ENCODE assay signal across 27 mouse cellular contexts in the genomic region with DNA sequence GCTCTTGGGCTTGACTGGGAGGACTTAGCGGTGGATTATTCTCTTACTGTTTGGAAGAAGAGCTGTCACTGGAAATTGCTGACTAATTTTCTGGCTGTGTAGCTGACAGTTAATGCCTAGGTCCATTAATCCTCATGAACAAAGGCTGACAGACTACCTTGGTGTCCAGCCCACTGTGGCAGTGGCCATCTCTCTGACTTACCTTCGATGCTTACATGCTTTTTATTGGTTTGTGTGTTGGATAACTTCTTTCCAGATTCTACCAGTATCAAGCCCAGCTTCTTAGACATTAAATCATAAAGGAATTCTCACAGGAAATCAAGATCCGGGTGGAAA.
DNase-seq lines count a peak whose midpoint lies in the region; ATAC-seq lines count a peak whose summit lies in the region.
"Had no signal": no experiment of that assay in that cellular context is flagged by ENCODE, and none has a peak within 500 bp of the region (broad histone marks: within the 10 kb centered on the region; RNA-seq: fewer than 3 reads in every experiment).

No protein-coding gene starts in this region.

- WGBS in hindbrain, embryonic 12.5 days = 55% methylated on average over 3 of the region's 3 CpGs
- 38% methylated on average over 3 of the region's 3 CpGs for WGBS in hindbrain, embryonic 14.5 days
- 64% methylated on average over 3 of the region's 3 CpGs for WGBS in neural tube, embryonic 13.5 days
- WGBS in midbrain, embryonic 14.5 days = 35% methylated on average over 3 of the region's 3 CpGs

- H3K36me3 ChIP-seq in hindbrain, embryonic 12.5 days = no peaks in the 10 kb centered on the region
- H3K36me3 ChIP-seq in hindbrain, embryonic 14.5 days (replicated peaks; ENCODE audit: control insufficient read depth, insufficient read depth) = 0 out of 2 replicates have a peak, but pooled peaks cover 4% of the 10 kb centered on the region
- H3K36me3 ChIP-seq in neural tube, embryonic 13.5 days = no peaks in the 10 kb centered on the region
- H3K36me3 ChIP-seq in midbrain, embryonic 14.5 days (ENCODE audit: control insufficient read depth, insufficient read depth, low read length) = no peaks in the 10 kb centered on the region
- H3K36me3 ChIP-seq: embryonic facial prominence, embryonic 13.5 days; heart, embryonic 13.5 days; intestine, embryonic 15.5 days; neural tube, embryonic 12.5 days had no signal

- H3K4me3 ChIP-seq in hindbrain, embryonic 12.5 days = no peak overlapping the region
- no peak overlapping the region for H3K4me3 ChIP-seq in hindbrain, embryonic 14.5 days (replicated peaks; ENCODE audit: low read length)
- H3K4me3 ChIP-seq in neural tube, embryonic 13.5 days = no peak overlapping the region
- no peak overlapping the region for H3K4me3 ChIP-seq in midbrain, embryonic 14.5 days (replicated peaks; ENCODE audit: low read depth, low read length)
- H3K4me3 ChIP-seq: embryonic facial prominence, embryonic 13.5 days; erythroblast, embryonic 14.5 days; heart, adult 2 months; heart, embryonic 13.5 days; intestine, embryonic 15.5 days; neural tube, embryonic 12.5 days had no signal

- DNase-seq in hindbrain, embryonic 14.5 days (ENCODE audit: low spot score) = no peak
- no peak for DNase-seq in neural tube, embryonic 10.5 days (ENCODE audit: extremely low spot score, low spot score)
- no peak for DNase-seq in midbrain, embryonic 14.5 days
- no peak for DNase-seq in heart, adult 9 months (ENCODE audit: low spot score in 2 of 2)
- DNase-seq: adrenal gland, postnatal 25 days; B cell, adult 2 months; cerebellum, adult 11-12 months; cerebellum, postnatal 10 days; forebrain, postnatal 0 days; heart, adult 2 months; heart, postnatal 10 days; kidney, adult 2 months; layer of hippocampus, adult 9-11 months; liver; lung, adult 2 months; lung, postnatal 10 days; right cerebral cortex, postnatal 14 days; thymus, postnatal 4 days had no signal

- H3K4me1 ChIP-seq in hindbrain, embryonic 12.5 days = peaks cover 15% of the 10 kb centered on the region; the same call in 1 of the 2 replicates
- peaks cover 6% of the 10 kb centered on the region; the same call in 1 of the 2 replicates for H3K4me1 ChIP-seq in hindbrain, embryonic 14.5 days (replicated peaks; ENCODE audit: control insufficient read depth, insufficient read depth, low read length)
- H3K4me1 ChIP-seq in neural tube, embryonic 13.5 days (replicated peaks) = peaks cover 21% of the 10 kb centered on the region
- H3K4me1 ChIP-seq in midbrain, embryonic 14.5 days (ENCODE audit: control insufficient read depth, insufficient read depth, low read length) = peaks cover 7% of the 10 kb centered on the region
- H3K4me1 ChIP-seq: embryonic facial prominence, embryonic 13.5 days; intestine, embryonic 15.5 days had no signal

- peak; percentile 35; the same call in 1 of the 2 replicates for ATAC-seq in hindbrain, embryonic 12.5 days (ENCODE audit: low FRiP score)
- no peak for ATAC-seq in hindbrain, embryonic 14.5 days (ENCODE audit: low FRiP score)
- no peak for ATAC-seq in neural tube, embryonic 13.5 days (ENCODE audit: low read depth)
- no peak for ATAC-seq in midbrain, embryonic 14.5 days (ENCODE audit: low FRiP score, low TSS enrichment)
- ATAC-seq: forebrain, postnatal 0 days; intestine, embryonic 15.5 days had no signal

- no peak overlapping the region for H3K4me2 ChIP-seq in hindbrain, embryonic 12.5 days (replicated peaks)
- H3K4me2 ChIP-seq in hindbrain, embryonic 14.5 days (replicated peaks) = no peak overlapping the region
- no peak overlapping the region for H3K4me2 ChIP-seq in neural tube, embryonic 13.5 days
- H3K4me2 ChIP-seq in midbrain, embryonic 14.5 days (ENCODE audit: low read length) = no peak overlapping the region
- H3K4me2 ChIP-seq: embryonic facial prominence, embryonic 13.5 days; heart, embryonic 13.5 days; intestine, embryonic 15.5 days; neural tube, embryonic 12.5 days had no signal

- peak overlapping the region; percentile 2 for H3K27ac ChIP-seq in hindbrain, embryonic 12.5 days
- no peak overlapping the region for H3K27ac ChIP-seq in hindbrain, embryonic 14.5 days
- peak overlapping the region; percentile 56; the same call in 1 of the 2 replicates for H3K27ac ChIP-seq in neural tube, embryonic 13.5 days (replicated peaks)
- peak overlapping the region; percentile 67; the same call in 1 of the 2 replicates for H3K27ac ChIP-seq in midbrain, embryonic 14.5 days (replicated peaks; ENCODE audit: low read depth, low read length)
- H3K27ac ChIP-seq: embryonic facial prominence, embryonic 13.5 days; heart, adult 2 months; heart, embryonic 13.5 days; intestine, embryonic 15.5 days; liver, embryonic 14.5 days; macrophage; neural tube, embryonic 12.5 days had no signal

- H3K27me3 ChIP-seq in hindbrain, embryonic 12.5 days = no peaks in the 10 kb centered on the region
- no peaks in the 10 kb centered on the region for H3K27me3 ChIP-seq in hindbrain, embryonic 14.5 days (ENCODE audit: control insufficient read depth, insufficient read depth, low read length)
- H3K27me3 ChIP-seq in neural tube, embryonic 13.5 days = no peaks in the 10 kb centered on the region
- H3K27me3 ChIP-seq in midbrain, embryonic 14.5 days (ENCODE audit: control insufficient read depth, insufficient read depth, low read length) = no peaks in the 10 kb centered on the region
- H3K27me3 ChIP-seq: embryonic facial prominence, embryonic 13.5 days; intestine, embryonic 15.5 days; neural tube, embryonic 12.5 days had no signal

- no peaks in the 10 kb centered on the region for H3K9me3 ChIP-seq in hindbrain, embryonic 12.5 days (replicated peaks)
- no peaks in the 10 kb centered on the region for H3K9me3 ChIP-seq in hindbrain, embryonic 14.5 days (ENCODE audit: control insufficient read depth, low read length)
- no peaks in the 10 kb centered on the region for H3K9me3 ChIP-seq in neural tube, embryonic 13.5 days
- no peaks in the 10 kb centered on the region for H3K9me3 ChIP-seq in midbrain, embryonic 14.5 days (ENCODE audit: control insufficient read depth, low read length)
- H3K9me3 ChIP-seq: embryonic facial prominence, embryonic 13.5 days; heart, embryonic 13.5 days; intestine, embryonic 15.5 days; neural tube, embryonic 12.5 days had no signal

- no peak overlapping the region for H3K9ac ChIP-seq in hindbrain, embryonic 12.5 days
- no peak overlapping the region for H3K9ac ChIP-seq in hindbrain, embryonic 14.5 days
- no peak overlapping the region for H3K9ac ChIP-seq in neural tube, embryonic 13.5 days
- H3K9ac ChIP-seq in midbrain, embryonic 14.5 days (replicated peaks; ENCODE audit: low read length) = no peak overlapping the region
- H3K9ac ChIP-seq: embryonic facial prominence, embryonic 13.5 days; forebrain, postnatal 0 days; heart, embryonic 13.5 days; intestine, embryonic 15.5 days; liver, embryonic 14.5 days; neural tube, embryonic 12.5 days had no signal
